Mouse (Mus musculus): ENCODE results near the gene Mtmr10.

The Mtmr10 gene

GRCm38 (mm10) chr7:64296286-64297010, 9.0 kb downstream of the Mtmr10 start:
- no peak for DNase-seq

- DNase-seq: no peak
Observed at GRCm38 (mm10) chr7:64310241-64310640, 22.8 kb downstream of the Mtmr10 start.

GRCm38 (mm10) chr7:64310756-64311155, 23.3 kb downstream of the Mtmr10 start:
- DNase-seq: no peak

GRCm38 (mm10) chr7:64312811-64313210, 25.4 kb downstream of the Mtmr10 start:
- DNase-seq: peak; percentile 35 to 49

GRCm38 (mm10) chr7:64321125-64321524, 33.7 kb downstream of the Mtmr10 start:
- no peak for DNase-seq

- DNase-seq: no peak
Observed at GRCm38 (mm10) chr7:64321658-64322057, 34.2 kb downstream of the Mtmr10 start.

- peak; percentile 51 to 84 for DNase-seq
Observed at GRCm38 (mm10) chr7:64326892-64327291, 39.4 kb downstream of the Mtmr10 start.

GRCm38 (mm10) chr7:64327486-64327885, 40.0 kb downstream of the Mtmr10 start:
- DNase-seq: no peak

GRCm38 (mm10) chr7:64331309-64331708, 43.9 kb downstream of the Mtmr10 start:
- no peak for DNase-seq

- no peak for DNase-seq
Observed at GRCm38 (mm10) chr7:64332686-64333085, 45.2 kb downstream of the Mtmr10 start.

- peak in 1 of 2 experiments; percentile 57 for DNase-seq
Observed at GRCm38 (mm10) chr7:64347813-64348212, 60.4 kb downstream of the Mtmr10 start.

- no peak for DNase-seq
Observed at GRCm38 (mm10) chr7:64349147-64349861, 61.9 kb downstream of the Mtmr10 start.

GRCm38 (mm10) chr7:64351087-64351486, 63.6 kb downstream of the Mtmr10 start:
- peak; percentile 38 to 49 for DNase-seq

- DNase-seq: no peak
Observed at GRCm38 (mm10) chr7:64354206-64354605, 66.8 kb downstream of the Mtmr10 start.

- DNase-seq: no peak
Observed at GRCm38 (mm10) chr7:64356661-64357060, 69.2 kb downstream of the Mtmr10 start.

GRCm38 (mm10) chr7:64357405-64357804, 70.0 kb downstream of the Mtmr10 start:
- DNase-seq: peak; percentile 38 to 57

- no peak for DNase-seq
Observed at GRCm38 (mm10) chr7:64358666-64359065, 71.2 kb downstream of the Mtmr10 start.

GRCm38 (mm10) chr7:64359943-64360585, 72.6 kb downstream of the Mtmr10 start:
- no peak for DNase-seq

- DNase-seq: no peak
Observed at GRCm38 (mm10) chr7:64360586-64360945, 73.1 kb downstream of the Mtmr10 start.

- no peak for DNase-seq
Observed at GRCm38 (mm10) chr7:64365863-64366262, 78.4 kb downstream of the Mtmr10 start.

- DNase-seq: no peak
Observed at GRCm38 (mm10) chr7:64369841-64370240, 82.4 kb downstream of the Mtmr10 start.

- no peak for DNase-seq
Observed at GRCm38 (mm10) chr7:64371940-64372878, 84.8 kb downstream of the Mtmr10 start.
